Mouse (Mus musculus) bone marrow, adult 2 months (tissue): ENCODE measurements at regions not wholly inside any gene's neighbourhood (a gene's known extent, or its start where the extent isn't known, plus 50 kb on each side); places are given as distances from the start of the nearest gene placed in this dataset.

Experiments used
- CTCF ChIP-seq: fragments of 200-500 bp; IDR thresholded peaks from 2 replicates; pipeline ENCODE4 v1.5.1; 2011; ENCODE audit warnings: low read length, control low read depth; ENCODE audit not compliant: control insufficient read depth, insufficient read depth
- POLR2A ChIP-seq: fragments of 200-500 bp; IDR thresholded peaks from 2 replicates; pipeline ENCODE4 v1.6.1; 2011; ENCODE audit warnings: low read depth, mild to moderate bottlenecking, control low read depth, low read length, borderline replicate concordance; ENCODE audit not compliant: control insufficient read depth

DNA sequence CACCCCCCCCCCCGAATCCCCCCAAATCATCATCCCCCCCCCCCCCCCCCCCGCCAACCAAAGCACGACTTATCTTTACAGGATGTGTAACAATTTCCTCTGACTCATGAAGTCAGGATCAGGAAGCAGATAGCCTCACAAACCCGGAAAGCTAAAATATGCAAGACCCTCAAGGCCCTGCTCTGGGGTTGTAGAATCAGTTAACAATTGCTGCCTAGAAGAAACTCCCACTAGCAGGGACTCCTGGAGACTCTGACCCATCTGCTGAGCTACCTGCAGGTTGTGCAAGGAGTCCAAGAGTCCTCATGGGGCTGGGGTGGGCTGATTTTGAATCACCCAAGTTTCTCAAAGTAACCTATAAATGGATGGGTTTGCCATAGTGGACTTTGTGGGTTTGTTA, 79.9 kb downstream of the Enc1 start:
- TF ChIP-seq CTCF (no peak), POLR2A (no peak)
